Mouse (Mus musculus): Measurements from ENCODE around the gene Hpgds. TPM values are rescaled to one million over a fixed set of nuclear protein-coding genes. Genes with fewer than 3 reads are reported as not detected.

Hpgds gene
- 1 to 10 TPM; 8.9 TPM for polyA plus RNA-seq (2017; shearing (Covaris generic))

- ATAC-seq = peak; percentile 92
These were observed at the start of gene Hpgds for GRCm38 (mm10) chr6:65144621-65145205. TSS of gene Hpgds (minus strand) at chr6:65144908.

GRCm38 (mm10) chr6:65164977-65165376, 20.3 kb upstream of the Hpgds start:
- ATAC-seq = no peak

GRCm38 (mm10) chr6:65164137-65164536, 19.4 kb upstream of the Hpgds start:
- ATAC-seq = no peak

GRCm38 (mm10) chr6:65159381-65159942, 14.8 kb upstream of the Hpgds start:
- ATAC-seq = no peak

GRCm38 (mm10) chr6:65157042-65157441, 12.3 kb upstream of the Hpgds start:
- ATAC-seq = no peak

GRCm38 (mm10) chr6:65153570-65153969, 8.9 kb upstream of the Hpgds start:
- no peak for ATAC-seq

- no peak for ATAC-seq
These were observed 6.0 kb upstream of the Hpgds start for GRCm38 (mm10) chr6:65150703-65151102.

- no peak for ATAC-seq
These were observed 1.7 kb upstream of the Hpgds start for GRCm38 (mm10) chr6:65146363-65146762.

GRCm38 (mm10) chr6:65142316-65142715, 2.4 kb downstream of the Hpgds start:
- ATAC-seq = no peak

GRCm38 (mm10) chr6:65140750-65141243, 3.9 kb downstream of the Hpgds start:
- peak; percentile 21 for ATAC-seq

GRCm38 (mm10) chr6:65140082-65140749, 4.5 kb downstream of the Hpgds start:
- ATAC-seq = peak; percentile 3

GRCm38 (mm10) chr6:65138243-65138642, 6.5 kb downstream of the Hpgds start:
- ATAC-seq = no peak

- no peak for ATAC-seq
These were observed 6.9 kb downstream of the Hpgds start for GRCm38 (mm10) chr6:65137802-65138201.

GRCm38 (mm10) chr6:65132376-65132775, 12.3 kb downstream of the Hpgds start:
- no peak for ATAC-seq

- ATAC-seq = peak; percentile 85
These were observed 18.5 kb downstream of the Hpgds start for GRCm38 (mm10) chr6:65126074-65126726.

GRCm38 (mm10) chr6:65117540-65117939, 27.2 kb downstream of the Hpgds start:
- no peak for ATAC-seq

- no peak for ATAC-seq
These were observed 29.8 kb downstream of the Hpgds start for GRCm38 (mm10) chr6:65114902-65115301.

- ATAC-seq = peak; percentile 71
These were observed 65.6 kb downstream of the Hpgds start for GRCm38 (mm10) chr6:65079139-65079538.

GRCm38 (mm10) chr6:65075201-65075600, 69.5 kb downstream of the Hpgds start:
- no peak for ATAC-seq

All from CD4-positive, CD25-positive, alpha-beta regulatory T cell, adult 4 months (primary cell).